Mouse (Mus musculus): ENCODE results near the gene Lamtor1. TPM values are rescaled to one million over a fixed set of nuclear protein-coding genes. Genes with fewer than 3 reads are reported as not detected.
"Not testable (repeated sequence)": the region's sequence is repeated elsewhere in the genome, so short reads cannot be mapped to it uniquely, and the experiment has no call there.

The Lamtor1 gene
- polyA plus RNA-seq, 1 experiment from 2014 or later: 165 TPM

GRCm38 (mm10) chr7:101906287-101906681 lies 580 bp downstream of the Lamtor1 start, which contains the start of gene Tomt:
Tomt (minus strand) TSS chr7:101906359.
- Histone ChIP-seq H3K9me3 (no peaks in the 10 kb centered on the region), H3K9ac (replicated peaks) (peak within 1 kb of the TSS; percentile 95), H3K27ac (replicated peaks) (peak within 1 kb of the TSS; percentile 95), H3K4me1 (peaks cover 27% of the 10 kb centered on the region), H3K27me3 (no peaks in the 10 kb centered on the region), H3K4me2 (replicated peaks) (peak within 1 kb of the TSS; percentile 81), H3K4me3 (peak within 1 kb of the TSS; percentile 83), H3K36me3 (peaks cover 19% of the 10 kb centered on the region)
- no peak for ATAC-seq (replicated peaks)
- 18% methylated on average over 11 of the region's 11 CpGs for WGBS

- 83% methylated on average over 8 of the region's 8 CpGs for WGBS
- ATAC-seq (replicated peaks): no peak
- H3K9me3 ChIP-seq: no peaks in the 10 kb centered on the region
- peak overlapping the region; percentile 95 for H3K9ac ChIP-seq (replicated peaks)
- H3K36me3 ChIP-seq: peaks cover 23% of the 10 kb centered on the region
- peaks cover 27% of the 10 kb centered on the region for H3K4me1 ChIP-seq
- H3K4me3 ChIP-seq: peak overlapping the region; percentile 83
- no peak overlapping the region for H3K27ac ChIP-seq (replicated peaks)
- H3K4me2 ChIP-seq (replicated peaks): peak overlapping the region; percentile 55
- no peaks in the 10 kb centered on the region for H3K27me3 ChIP-seq
Observed at GRCm38 (mm10) chr7:101906696-101907095, 992 bp downstream of the Lamtor1 start.

- H3K9ac ChIP-seq (replicated peaks): no peak overlapping the region
- no peak for ATAC-seq (replicated peaks)
- H3K36me3 ChIP-seq: peaks cover 35% of the 10 kb centered on the region
- no peak overlapping the region for H3K4me2 ChIP-seq (replicated peaks)
- no peaks in the 10 kb centered on the region for H3K27me3 ChIP-seq
- H3K4me1 ChIP-seq: peaks cover 27% of the 10 kb centered on the region
- H3K4me3 ChIP-seq: no peak overlapping the region
- H3K9me3 ChIP-seq: no peaks in the 10 kb centered on the region
- no peak overlapping the region for H3K27ac ChIP-seq (replicated peaks)
- 84% methylated on average over 4 of the region's 4 CpGs for WGBS
Observed at GRCm38 (mm10) chr7:101908367-101908766, 2.7 kb downstream of the Lamtor1 start.

GRCm38 (mm10) chr7:101910138-101910537 lies 4.4 kb downstream of the Lamtor1 start:
- ATAC-seq (replicated peaks): no peak
- H3K4me1 ChIP-seq: peaks cover 24% of the 10 kb centered on the region
- H3K4me2 ChIP-seq (replicated peaks): no peak overlapping the region
- no peak overlapping the region for H3K9ac ChIP-seq (replicated peaks)
- WGBS: 92% methylated on average over 4 of the region's 4 CpGs
- no peak overlapping the region for H3K4me3 ChIP-seq
- H3K9me3 ChIP-seq: no peaks in the 10 kb centered on the region
- H3K27ac ChIP-seq (replicated peaks): no peak overlapping the region
- peaks cover 49% of the 10 kb centered on the region for H3K36me3 ChIP-seq
- H3K27me3 ChIP-seq: no peaks in the 10 kb centered on the region

GRCm38 (mm10) chr7:101911982-101912381 lies 6.3 kb downstream of the Lamtor1 start:
- no peaks in the 10 kb centered on the region for H3K9me3 ChIP-seq
- no peak for ATAC-seq (replicated peaks)
- H3K4me2 ChIP-seq (replicated peaks): no peak overlapping the region
- H3K27ac ChIP-seq (replicated peaks): no peak overlapping the region
- WGBS: 62% methylated on average over 3 of the region's 3 CpGs
- H3K4me1 ChIP-seq: peaks cover 13% of the 10 kb centered on the region
- no peak overlapping the region for H3K4me3 ChIP-seq
- no peaks in the 10 kb centered on the region for H3K27me3 ChIP-seq
- no peak overlapping the region for H3K9ac ChIP-seq (replicated peaks)
- H3K36me3 ChIP-seq: peaks cover 49% of the 10 kb centered on the region

GRCm38 (mm10) chr7:101918071-101918470 lies 12.4 kb downstream of the Lamtor1 start:
- H3K4me2 ChIP-seq (replicated peaks): no peak overlapping the region
- ATAC-seq (replicated peaks): peak; percentile 70
- WGBS: 34% methylated on average over 1 of the region's 1 CpGs
- no peak overlapping the region for H3K9ac ChIP-seq (replicated peaks)
- no peak overlapping the region for H3K27ac ChIP-seq (replicated peaks)
- H3K9me3 ChIP-seq: no peaks in the 10 kb centered on the region
- H3K4me3 ChIP-seq: no peak overlapping the region
- H3K4me1 ChIP-seq: no peaks in the 10 kb centered on the region
- H3K36me3 ChIP-seq: peaks cover 16% of the 10 kb centered on the region
- no peaks in the 10 kb centered on the region for H3K27me3 ChIP-seq

GRCm38 (mm10) chr7:101925892-101926291 lies 20.2 kb downstream of the Lamtor1 start:
- not testable (repeated sequence) for H3K27me3 ChIP-seq; H3K4me1 ChIP-seq; H3K4me3 ChIP-seq; H3K4me2 ChIP-seq (replicated peaks); H3K9ac ChIP-seq (replicated peaks); H3K9me3 ChIP-seq; H3K27ac ChIP-seq (replicated peaks); ATAC-seq (replicated peaks); H3K36me3 ChIP-seq

GRCm38 (mm10) chr7:101928093-101928492 lies 22.4 kb downstream of the Lamtor1 start:
- H3K4me3 ChIP-seq: no peak overlapping the region
- 83% methylated on average over 3 of the region's 3 CpGs for WGBS
- H3K9me3 ChIP-seq: no peaks in the 10 kb centered on the region
- no peak for ATAC-seq (replicated peaks)
- H3K9ac ChIP-seq (replicated peaks): no peak overlapping the region
- H3K27me3 ChIP-seq: no peaks in the 10 kb centered on the region
- no peak overlapping the region for H3K4me2 ChIP-seq (replicated peaks)
- H3K4me1 ChIP-seq: peaks cover 8% of the 10 kb centered on the region
- H3K36me3 ChIP-seq: no peaks in the 10 kb centered on the region
- no peak overlapping the region for H3K27ac ChIP-seq (replicated peaks)

- no peaks in the 10 kb centered on the region for H3K9me3 ChIP-seq
- H3K4me2 ChIP-seq (replicated peaks): peak overlapping the region; percentile 76; the same call in 1 of the 2 replicates
- H3K9ac ChIP-seq (replicated peaks): no peak overlapping the region
- peaks cover 35% of the 10 kb centered on the region for H3K4me1 ChIP-seq
- WGBS: 89% methylated on average over 1 of the region's 1 CpGs
- no peaks in the 10 kb centered on the region for H3K36me3 ChIP-seq
- no peaks in the 10 kb centered on the region for H3K27me3 ChIP-seq
- no peak overlapping the region for H3K27ac ChIP-seq (replicated peaks)
- H3K4me3 ChIP-seq: peak overlapping the region; percentile 89
- ATAC-seq (replicated peaks): no peak
Observed at GRCm38 (mm10) chr7:101932551-101932950, 26.8 kb downstream of the Lamtor1 start.

- WGBS: 8% methylated on average over 15 of the region's 15 CpGs
- H3K9me3 ChIP-seq: no peaks in the 10 kb centered on the region
- peak; percentile 51 for ATAC-seq (replicated peaks)
- H3K4me3 ChIP-seq: peak overlapping the region; percentile 89
- H3K4me1 ChIP-seq: peaks cover 38% of the 10 kb centered on the region
- peak overlapping the region; percentile 75 for H3K9ac ChIP-seq (replicated peaks)
- peak overlapping the region; percentile 76 for H3K4me2 ChIP-seq (replicated peaks)
- no peaks in the 10 kb centered on the region for H3K36me3 ChIP-seq
- no peaks in the 10 kb centered on the region for H3K27me3 ChIP-seq
- H3K27ac ChIP-seq (replicated peaks): peak overlapping the region; percentile 3; the same call in 1 of the 2 replicates
Observed at GRCm38 (mm10) chr7:101933300-101933699, 27.6 kb downstream of the Lamtor1 start.

GRCm38 (mm10) chr7:101933751-101934240 lies 28.1 kb downstream of the Lamtor1 start, which contains the start of the genes Lrrc51 and Numa1:
Lrrc51 (minus strand) TSS chr7:101933895.
Numa1 (plus strand) TSS chr7:101934111.
- under 1% methylated on average over 40 of the region's 40 CpGs for WGBS
- H3K27ac ChIP-seq (replicated peaks): peak within 1 kb of the TSS; percentile 69
- peak within 1 kb of the TSS; percentile 75 for H3K9ac ChIP-seq (replicated peaks)
- no peaks in the 10 kb centered on the region for H3K36me3 ChIP-seq
- no peaks in the 10 kb centered on the region for H3K9me3 ChIP-seq
- H3K4me2 ChIP-seq (replicated peaks): peak within 1 kb of the TSS; percentile 76
- peak; percentile 98 for ATAC-seq (replicated peaks)
- H3K4me1 ChIP-seq: peaks cover 38% of the 10 kb centered on the region
- no peaks in the 10 kb centered on the region for H3K27me3 ChIP-seq
- peak within 1 kb of the TSS; percentile 89 for H3K4me3 ChIP-seq

- Histone ChIP-seq H3K4me1 (peaks cover 38% of the 10 kb centered on the region), H3K4me2 (replicated peaks) (no peak overlapping the region), H3K9me3 (no peaks in the 10 kb centered on the region), H3K27ac (replicated peaks) (no peak overlapping the region), H3K4me3 (no peak overlapping the region), H3K27me3 (no peaks in the 10 kb centered on the region), H3K36me3 (no peaks in the 10 kb centered on the region), H3K9ac (replicated peaks) (no peak overlapping the region)
- ATAC-seq (replicated peaks): no peak
- 92% methylated on average over 4 of the region's 4 CpGs for WGBS
Observed at GRCm38 (mm10) chr7:101935957-101936356, 30.3 kb downstream of the Lamtor1 start.

- Histone ChIP-seq H3K4me1 (peaks cover 40% of the 10 kb centered on the region), H3K4me2 (replicated peaks) (no peak overlapping the region), H3K4me3 (no peak overlapping the region), H3K27ac (replicated peaks) (no peak overlapping the region), H3K9me3 (no peaks in the 10 kb centered on the region), H3K36me3 (no peaks in the 10 kb centered on the region), H3K9ac (replicated peaks) (no peak overlapping the region), H3K27me3 (no peaks in the 10 kb centered on the region)
- WGBS: 97% methylated on average over 4 of the region's 4 CpGs
- no peak for ATAC-seq (replicated peaks)
Observed at GRCm38 (mm10) chr7:101936996-101937395, 31.3 kb downstream of the Lamtor1 start.
